Mouse (Mus musculus) kidney, adult 2 months (tissue): ENCODE measurements around the gene Samm50.

Experiments
- CTCF ChIP-seq: fragments of 200-500 bp; conservative IDR thresholded peaks from 2 replicates; pipeline ENCODE4 v1.5.1; 2011; ENCODE audit warnings: low read depth, mild to moderate bottlenecking, control low read depth, low read length, moderate library complexity, mixed read lengths; ENCODE audit not compliant: insufficient read depth, insufficient read length
- POLR2A ChIP-seq: fragments of 200-500 bp; IDR thresholded peaks from one replicate; pipeline ENCODE4 v1.6.1; 2011; ENCODE audit warnings: low read depth, low read length, control low read depth

DNA sequence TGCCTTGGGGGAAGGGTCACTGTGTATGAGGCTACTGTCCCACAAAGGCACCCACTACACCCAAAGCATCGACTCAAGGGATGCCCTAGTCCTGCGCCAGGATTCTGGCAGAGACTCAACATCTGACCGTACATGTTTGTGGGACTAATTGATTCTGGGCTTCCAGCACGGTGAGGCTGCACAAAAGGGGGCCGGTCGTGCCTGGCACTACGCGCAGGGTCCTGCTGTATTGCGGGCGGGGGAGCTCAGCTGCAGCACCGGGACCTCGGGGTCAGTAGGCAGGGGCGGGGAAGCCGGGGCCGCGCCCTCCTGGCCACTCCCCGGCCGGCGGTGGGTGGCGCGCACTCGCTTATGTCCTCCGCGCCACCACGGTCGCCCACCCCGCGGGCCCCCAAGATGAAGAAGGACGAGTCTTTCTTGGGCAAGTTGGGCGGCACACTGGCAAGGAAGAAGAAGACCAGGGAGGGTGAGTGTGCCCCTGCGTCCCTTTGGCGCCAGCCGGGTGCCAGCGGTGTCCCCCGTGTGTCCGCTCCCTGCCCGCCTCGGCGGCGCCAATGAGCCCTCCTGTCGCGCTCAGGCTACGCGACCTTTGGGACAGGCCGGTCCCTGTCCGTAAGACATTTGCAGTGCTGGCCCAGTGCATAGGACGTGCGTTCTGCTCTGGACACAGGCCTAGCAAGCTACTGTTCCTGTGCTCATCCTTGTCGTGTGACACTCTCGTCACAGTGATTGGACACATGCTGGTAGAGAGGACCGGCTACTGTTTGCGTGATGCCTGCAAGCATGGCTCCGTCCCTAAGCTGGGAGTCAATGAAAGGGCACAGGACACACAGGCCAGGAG, 39.9 kb downstream of the Samm50 start, which contains the start of gene Parvb:
- TF ChIP-seq CTCF, result no peak
- TF ChIP-seq POLR2A, result peak; percentile 10
